Mouse (Mus musculus) kidney, adult 18-20 months (tissue): ENCODE measurements around the gene Gm20806.
"Not testable (repeated sequence)": the region's sequence is repeated elsewhere in the genome, so short reads cannot be mapped to it uniquely, and the experiment has no call there.

Experiments used
- DNase-seq: peaks from one replicate; pipeline ENCODE4 v3.0.0; 2021

Gm20806 gene

DNA sequence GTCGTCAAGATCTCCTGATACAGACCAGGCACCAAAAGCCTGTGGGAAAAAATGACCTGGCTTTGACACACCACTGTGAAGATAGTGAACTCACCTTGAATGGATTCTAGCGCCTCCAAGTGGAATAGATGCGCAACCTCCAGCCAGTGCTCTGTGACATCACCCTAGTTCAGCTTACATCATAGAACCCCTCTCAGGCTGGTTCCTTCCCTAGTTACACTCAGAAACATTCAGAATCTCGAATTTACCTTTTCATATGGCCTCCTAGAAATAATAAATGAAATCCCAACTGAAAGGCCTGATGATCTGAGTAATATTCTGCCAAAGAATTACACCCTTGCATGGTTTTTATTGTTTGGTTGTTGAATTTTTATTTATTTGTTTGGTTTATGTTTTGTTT lies at the start of gene Gm20806:
Gene Gm20806 (minus strand): TSS at position 101 of the 400 bp plus-strand sequence.
- not testable (repeated sequence) for DNase-seq
